Mouse (Mus musculus): ENCODE data around the gene Zranb1. TPM values are rescaled to one million over a fixed set of nuclear protein-coding genes. Genes with fewer than 3 reads are reported as not detected.

The Zranb1 gene
- total RNA-seq, 1 experiment: 19.3 TPM

DNA sequence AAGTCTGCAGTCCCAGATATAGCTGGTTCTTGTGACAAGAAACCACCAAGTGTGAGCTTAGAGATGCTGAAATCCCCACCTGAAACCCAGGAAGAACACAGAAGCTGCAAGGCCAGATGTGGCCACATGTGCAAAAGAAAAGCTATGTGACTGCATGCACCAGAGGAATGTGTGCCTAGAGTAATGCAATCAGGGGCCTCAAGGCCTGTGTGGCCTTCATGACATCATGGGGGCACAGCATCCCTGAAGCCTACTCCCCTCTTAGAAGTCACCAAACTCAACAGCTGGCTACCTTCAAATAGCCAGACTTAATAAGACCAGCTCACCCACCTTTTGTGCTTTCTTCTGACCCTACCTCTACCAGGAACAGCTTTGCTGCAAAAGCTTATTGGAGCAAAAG is 105.0 kb downstream of the Zranb1 start:
- H3K36me3 ChIP-seq (ENCODE audit: control insufficient read depth, insufficient read depth, low read length, poor library complexity, severe bottlenecking): peaks cover 36% of the 10 kb centered on the region
- H3K9me3 ChIP-seq (ENCODE audit: control insufficient read depth, insufficient read depth, low read depth, low read length): no peaks in the 10 kb centered on the region
- no peak overlapping the region for H3K4me3 ChIP-seq (ENCODE audit: insufficient read depth in 1 of 2, low read depth in 1 of 2, low read length in 2 of 2, poor library complexity in 1 of 2, severe bottlenecking in 1 of 2)
- no peak overlapping the region for H3K9ac ChIP-seq (ENCODE audit: insufficient read depth, low read depth, low read length, poor library complexity, severe bottlenecking)
- peaks cover 10 to 60% of the 10 kb centered on the region in 2 experiments for H3K4me1 ChIP-seq (ENCODE audit: control insufficient read depth in 2 of 2, insufficient read depth in 2 of 2, low read length in 2 of 2, poor library complexity in 1 of 2)
- no peak overlapping the region for H3K27ac ChIP-seq (ENCODE audit: insufficient read depth, low read depth, low read length, poor library complexity, severe bottlenecking)
- no peak for DNase-seq (ENCODE audit: low read depth, low spot score)
- TF ChIP-seq ZC3H11A (IDR thresholded peaks at IDR 0.05; ENCODE audit: borderline replicate concordance, low read depth, low read length) (no peak), MAFK (IDR thresholded peaks at IDR 0.05; ENCODE audit: insufficient read depth, low read depth, low read length) (no peak), ZNF384 (IDR thresholded peaks at IDR 0.05; ENCODE audit: low read depth, low read length) (no peak), CHD2 (IDR thresholded peaks at IDR 0.05; ENCODE audit: low read depth, low read length) (no peak), HCFC1 (IDR thresholded peaks at IDR 0.05; ENCODE audit: borderline replicate concordance, insufficient read depth, low read length) (no peak)
- in situ Hi-C loops (cut with MboI; ENCODE audit: low sequenced_read_pairs in 2 of 2, unreplicated experiment in 2 of 2): no loop called here

Other genes starting within 250 kb of the Zranb1 start
- gene Fam53b, start 117.3 kb upstream of the Zranb1 start, total RNA-seq (2012; rRNA removed): 8.6 and 8.8 TPM in 2 replicates
- gene Eef1akmt2, start 78.5 kb upstream of the Zranb1 start, total RNA-seq (2012; rRNA removed): 14.5 and 17.9 TPM in 2 replicates
- gene Abraxas2, start 71.9 kb upstream of the Zranb1 start, total RNA-seq (2012; rRNA removed): 18.8 and 20.5 TPM in 2 replicates
- gene Fgfr2, start 192.2 kb downstream of the Zranb1 start, total RNA-seq (2012; rRNA removed): 37.5 and 44.3 TPM in 2 replicates
- gene Ctbp2, start 193.2 kb downstream of the Zranb1 start, total RNA-seq (2012; rRNA removed): 241 and 381 TPM in 2 replicates

Data from ES-E14 (cell line).